Mouse (Mus musculus) G1E (cell line): ENCODE measurements around the gene Shank2.

Experiments used
- CTCF ChIP-seq: IDR thresholded peaks from 2 replicates; pipeline ENCODE4 v1.5.1; 2012; ENCODE audit warnings: low read depth, low read length, inconsistent platforms, mixed read lengths
- GATA1 ChIP-seq: IDR thresholded peaks from 2 replicates; pipeline ENCODE4 v1.6.1; 2012; ENCODE audit warnings: borderline replicate concordance, low read length, inconsistent platforms, mixed read lengths
- GATA2 ChIP-seq: IDR thresholded peaks from 2 replicates; pipeline ENCODE4 v1.6.1; 2012; ENCODE audit warnings: low read depth, low read length, inconsistent platforms, borderline replicate concordance
- POLR2AphosphoS5 ChIP-seq: IDR thresholded peaks from 2 replicates; pipeline ENCODE4 v1.6.1; 2012; ENCODE audit warnings: low read depth, low read length, inconsistent platforms; ENCODE audit not compliant: insufficient replicate concordance
- TAL1 ChIP-seq: conservative IDR thresholded peaks from 2 replicates; pipeline ENCODE4 v1.6.1; 2012; ENCODE audit warnings: low read depth, low read length, inconsistent platforms, mixed read lengths

GRCm38 (mm10) chr7:144461246-144461902, 459.6 kb downstream of the Shank2 start:
- no peak for TF ChIP-seq POLR2AphosphoS5
- no peak for TF ChIP-seq CTCF
- no peak for TF ChIP-seq GATA1
- no peak for TF ChIP-seq TAL1
- no peak for TF ChIP-seq GATA2
